Mouse (Mus musculus) liver, embryonic 13.5 days (tissue): ENCODE measurements around the gene Sipa1. TPM values are rescaled to one million over a fixed set of nuclear protein-coding genes. Genes with fewer than 3 reads are reported as not detected.

Experiments used
- ATAC-seq: fragments of 200-750 bp; cut with Nextera tagmentation; 2 replicates; pipeline ENCODE4 v1.8.0; 2017; ENCODE audit warnings: low read depth, mild to moderate bottlenecking, moderate number of reproducible peaks, moderate library complexity
- DNase-seq: peaks from one replicate; pipeline ENCODE4 v3.0.0; 2022
- H3K27ac ChIP-seq: fragments of 300-500 bp; sonication (generic); 2 replicates; pipeline ENCODE4 v1.5.1; 2015; ENCODE audit warnings: moderate library complexity, mild to moderate bottlenecking, inconsistent platforms
- H3K27me3 ChIP-seq: fragments of 300-500 bp; sonication (generic); 2 replicates; pipeline ENCODE4 v1.6.1; 2015; ENCODE audit warnings: mild to moderate bottlenecking, inconsistent platforms
- H3K36me3 ChIP-seq: fragments of 300-500 bp; sonication (generic); 2 replicates; pipeline ENCODE4 v1.6.1; 2015; ENCODE audit warnings: mild to moderate bottlenecking, inconsistent platforms
- H3K4me1 ChIP-seq: fragments of 300-500 bp; sonication (generic); replicated peaks from 2 replicates; pipeline ENCODE4 v1.6.1; 2015; ENCODE audit warnings: inconsistent platforms
- H3K4me2 ChIP-seq: fragments of 300-500 bp; sonication (generic); 2 replicates; pipeline ENCODE4 v1.6.1; 2015; ENCODE audit warnings: inconsistent platforms, mild to moderate bottlenecking, moderate library complexity
- H3K4me3 ChIP-seq: fragments of 300-500 bp; sonication (generic); replicated peaks from 2 replicates; pipeline ENCODE4 v1.5.1; 2015; ENCODE audit warnings: mild to moderate bottlenecking, inconsistent platforms
- H3K9ac ChIP-seq: fragments of 300-500 bp; sonication (generic); 2 replicates; pipeline ENCODE4 v1.6.1; 2015; ENCODE audit warnings: mild to moderate bottlenecking, inconsistent platforms
- H3K9me3 ChIP-seq: fragments of 300-500 bp; sonication (generic); replicated peaks from 2 replicates; pipeline ENCODE4 v1.6.1; 2016; ENCODE audit warnings: inconsistent platforms
- WGBS: fragments of 180-500 bp; shearing (Covaris S2); methylation state at CpG from one replicate; pipeline ENCODE4 v1.1.7; 2015; ENCODE audit not compliant: insufficient replicate concordance; 5-methylcytosine and 5-hydroxymethylcytosine counted together
- polyA plus RNA-seq: library from polyadenylated mRNA; unstranded; fragments of >200 nt; fragmentation: Nextera tagmentation; extraction: Ambion mirVana; gene quantifications from 2 replicates; pipeline ENCODE4 v1.2.1, GENCODE M21; 2015

Sipa1 gene
- polyA plus RNA-seq, 1 experiment from 2014 or later, result 23.3 TPM

- peaks cover 47% of the 10 kb centered on the region for H3K4me1 ChIP-seq
- no peak for ATAC-seq
- no peaks in the 10 kb centered on the region for H3K9me3 ChIP-seq
- 89% methylated on average over 17 of the region's 17 CpGs for WGBS
- no peak for DNase-seq
- peaks cover 69% of the 10 kb centered on the region for H3K36me3 ChIP-seq
- peak overlapping the region; percentile 19 for H3K27ac ChIP-seq
- no peak overlapping the region for H3K9ac ChIP-seq
- no peak overlapping the region for H3K4me3 ChIP-seq
- no peaks in the 10 kb centered on the region for H3K27me3 ChIP-seq
- H3K4me2 ChIP-seq, result no peak overlapping the region
Observed at GRCm38 (mm10) chr19:5641021-5641420, 22.5 kb downstream of the Sipa1 start.

GRCm38 (mm10) chr19:5640339-5640738 is 23.2 kb downstream of the Sipa1 start:
- no peak for ATAC-seq
- Histone ChIP-seq H3K4me1 (peaks cover 53% of the 10 kb centered on the region), H3K27ac (peak overlapping the region; percentile 87), H3K36me3 (peaks cover 62% of the 10 kb centered on the region), H3K4me3 (no peak overlapping the region), H3K4me2 (no peak overlapping the region), H3K9ac (no peak overlapping the region), H3K27me3 (no peaks in the 10 kb centered on the region), H3K9me3 (no peaks in the 10 kb centered on the region)
- 81% methylated on average over 9 of the region's 9 CpGs for WGBS
- no peak for DNase-seq

- WGBS, result 81% methylated on average over 18 of the region's 18 CpGs
- Histone ChIP-seq H3K9ac (peak overlapping the region; percentile 90), H3K36me3 (peaks cover 46% of the 10 kb centered on the region), H3K9me3 (no peaks in the 10 kb centered on the region), H3K4me1 (peaks cover 53% of the 10 kb centered on the region), H3K27me3 (no peaks in the 10 kb centered on the region), H3K27ac (peak overlapping the region; percentile 87), H3K4me3 (peak overlapping the region; percentile 86), H3K4me2 (peak overlapping the region; percentile 93)
- no peak for ATAC-seq
- DNase-seq, result no peak
Observed at GRCm38 (mm10) chr19:5638416-5639005, 25.0 kb downstream of the Sipa1 start.

GRCm38 (mm10) chr19:5637069-5638047 is 26.1 kb downstream of the Sipa1 start, which contains the start of gene Rela:
TSS of gene Rela (plus strand) at chr19:5637483.
- under 1% methylated on average over 106 of the region's 109 CpGs for WGBS
- ATAC-seq (peak; percentile 84), DNase-seq (peak; percentile 77)
- H3K27ac ChIP-seq, result peak within 1 kb of the TSS; percentile 87
- no peaks in the 10 kb centered on the region for H3K27me3 ChIP-seq
- peaks cover 53% of the 10 kb centered on the region for H3K4me1 ChIP-seq
- H3K9ac ChIP-seq, result peak within 1 kb of the TSS; percentile 90
- no peaks in the 10 kb centered on the region for H3K9me3 ChIP-seq
- peak within 1 kb of the TSS; percentile 86 for H3K4me3 ChIP-seq
- peaks cover 35% of the 10 kb centered on the region for H3K36me3 ChIP-seq
- H3K4me2 ChIP-seq, result peak within 1 kb of the TSS; percentile 93

- H3K4me1 ChIP-seq, result peaks cover 53% of the 10 kb centered on the region
- DNase-seq (no peak), ATAC-seq (no peak)
- no peaks in the 10 kb centered on the region for H3K27me3 ChIP-seq
- peak overlapping the region; percentile 93 for H3K4me2 ChIP-seq
- H3K27ac ChIP-seq, result peak overlapping the region; percentile 87
- no peaks in the 10 kb centered on the region for H3K9me3 ChIP-seq
- H3K36me3 ChIP-seq, result peaks cover 27% of the 10 kb centered on the region
- H3K4me3 ChIP-seq, result peak overlapping the region; percentile 86
- peak overlapping the region; percentile 90 for H3K9ac ChIP-seq
- 50% methylated on average over 12 of the region's 12 CpGs for WGBS
Observed at GRCm38 (mm10) chr19:5636571-5637041, 26.9 kb downstream of the Sipa1 start.

- no peak overlapping the region for H3K27ac ChIP-seq
- peaks cover 48% of the 10 kb centered on the region for H3K4me1 ChIP-seq
- H3K9me3 ChIP-seq, result no peaks in the 10 kb centered on the region
- no peaks in the 10 kb centered on the region for H3K27me3 ChIP-seq
- 60% methylated on average over 7 of the region's 7 CpGs for WGBS
- no peak overlapping the region; the same call in 1 of the 2 replicates for H3K9ac ChIP-seq
- H3K36me3 ChIP-seq, result peaks cover 22% of the 10 kb centered on the region
- peak overlapping the region; percentile 93 for H3K4me2 ChIP-seq
- ATAC-seq (no peak), DNase-seq (no peak)
- no peak overlapping the region for H3K4me3 ChIP-seq
Observed at GRCm38 (mm10) chr19:5636036-5636570, 27.4 kb downstream of the Sipa1 start.

- H3K27ac ChIP-seq, result no peak overlapping the region
- peaks cover 19% of the 10 kb centered on the region for H3K4me1 ChIP-seq
- no peaks in the 10 kb centered on the region for H3K36me3 ChIP-seq
- DNase-seq (no peak), ATAC-seq (no peak)
- no peak overlapping the region for H3K4me2 ChIP-seq
- H3K9me3 ChIP-seq, result no peaks in the 10 kb centered on the region
- no peak overlapping the region for H3K9ac ChIP-seq
- WGBS, result 70% methylated on average over 9 of the region's 9 CpGs
- H3K4me3 ChIP-seq, result no peak overlapping the region
- no peaks in the 10 kb centered on the region for H3K27me3 ChIP-seq
Observed at GRCm38 (mm10) chr19:5632120-5632519, 31.4 kb downstream of the Sipa1 start.

GRCm38 (mm10) chr19:5629907-5630306 is 33.6 kb downstream of the Sipa1 start:
- H3K4me3 ChIP-seq, result no peak overlapping the region
- H3K36me3 ChIP-seq, result no peaks in the 10 kb centered on the region
- 0 out of 2 replicates have a peak, but pooled peaks cover 2% of the 10 kb centered on the region for H3K4me1 ChIP-seq
- no peak overlapping the region for H3K27ac ChIP-seq
- no peaks in the 10 kb centered on the region for H3K9me3 ChIP-seq
- no peak overlapping the region for H3K9ac ChIP-seq
- DNase-seq (no peak), ATAC-seq (no peak)
- H3K27me3 ChIP-seq, result no peaks in the 10 kb centered on the region
- H3K4me2 ChIP-seq, result no peak overlapping the region

- H3K36me3 ChIP-seq, result no peaks in the 10 kb centered on the region
- no peaks in the 10 kb centered on the region for H3K9me3 ChIP-seq
- H3K9ac ChIP-seq, result no peak overlapping the region
- 0 out of 2 replicates have a peak, but pooled peaks cover 2% of the 10 kb centered on the region for H3K4me1 ChIP-seq
- no peak for DNase-seq
- no peaks in the 10 kb centered on the region for H3K27me3 ChIP-seq
- WGBS, result 65% methylated on average over 8 of the region's 8 CpGs
- no peak overlapping the region for H3K4me3 ChIP-seq
- no peak for ATAC-seq
- no peak overlapping the region for H3K4me2 ChIP-seq
- no peak overlapping the region for H3K27ac ChIP-seq
Observed at GRCm38 (mm10) chr19:5625311-5625710, 38.2 kb downstream of the Sipa1 start.

GRCm38 (mm10) chr19:5621884-5622283 is 41.6 kb downstream of the Sipa1 start:
- Histone ChIP-seq H3K9me3 (no peaks in the 10 kb centered on the region), H3K27ac (no peak overlapping the region), H3K27me3 (no peaks in the 10 kb centered on the region; the same call in 1 of the 2 replicates), H3K4me1 (no peaks in the 10 kb centered on the region), H3K36me3 (no peaks in the 10 kb centered on the region), H3K4me3 (no peak overlapping the region), H3K9ac (no peak overlapping the region), H3K4me2 (no peak overlapping the region)
- WGBS, result 35% methylated on average over 5 of the region's 5 CpGs
- DNase-seq (no peak), ATAC-seq (no peak)

GRCm38 (mm10) chr19:5620007-5620406 is 43.5 kb downstream of the Sipa1 start:
- no peak for DNase-seq
- no peaks in the 10 kb centered on the region for H3K36me3 ChIP-seq
- no peak overlapping the region for H3K4me3 ChIP-seq
- H3K4me1 ChIP-seq, result no peaks in the 10 kb centered on the region
- H3K27ac ChIP-seq, result no peak overlapping the region
- no peak overlapping the region for H3K4me2 ChIP-seq
- H3K9ac ChIP-seq, result no peak overlapping the region
- ATAC-seq, result no peak
- H3K9me3 ChIP-seq, result no peaks in the 10 kb centered on the region
- H3K27me3 ChIP-seq, result no peaks in the 10 kb centered on the region; the same call in 1 of the 2 replicates
- WGBS, result 45% methylated on average over 4 of the region's 4 CpGs
